Mouse (Mus musculus): ENCODE measurements around the gene Mtmr1. TPM values are rescaled to one million over a fixed set of nuclear protein-coding genes. Genes with fewer than 3 reads are reported as not detected.
"Not testable (repeated sequence)": the region's sequence is repeated elsewhere in the genome, so short reads cannot be mapped to it uniquely, and the experiment has no call there.

Mtmr1 gene
- 10 to 100 TPM; 50.1 to 53.9 TPM for total RNA-seq (2021)

GRCm38 (mm10) chrX:71364554-71364991, at the start of gene Mtmr1:
Gene Mtmr1 (plus strand): TSS chrX:71364760.
- DNase-seq (ENCODE audit: extremely low spot score in 1 of 2, low spot score in 1 of 2): peak; percentile 58 to 64

- DNase-seq (ENCODE audit: extremely low spot score in 1 of 2, low spot score in 1 of 2): no peak
Measured at GRCm38 (mm10) chrX:71352033-71352432, 12.5 kb upstream of the Mtmr1 start.

DNA sequence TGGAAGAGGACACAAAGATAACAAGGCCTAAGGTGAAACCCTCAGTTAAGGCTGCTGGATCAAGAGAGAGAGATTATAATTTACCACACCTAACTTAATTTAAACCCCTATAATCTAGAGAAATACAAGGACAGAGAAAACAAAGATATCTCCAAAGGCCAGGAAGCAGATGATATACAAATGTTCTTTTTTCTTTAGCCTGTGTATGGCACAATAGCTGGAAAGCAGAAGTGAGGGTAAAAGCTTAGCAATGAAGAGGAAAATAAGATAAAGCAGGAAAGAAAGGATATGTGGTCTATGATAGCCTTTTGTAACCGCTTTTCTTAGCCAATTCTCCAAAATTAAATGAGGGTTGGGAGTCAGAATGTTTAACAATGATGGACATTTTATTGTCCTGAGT, 9.2 kb upstream of the Mtmr1 start:
- no peak for DNase-seq (ENCODE audit: extremely low spot score in 1 of 2, low spot score in 1 of 2)

DNA sequence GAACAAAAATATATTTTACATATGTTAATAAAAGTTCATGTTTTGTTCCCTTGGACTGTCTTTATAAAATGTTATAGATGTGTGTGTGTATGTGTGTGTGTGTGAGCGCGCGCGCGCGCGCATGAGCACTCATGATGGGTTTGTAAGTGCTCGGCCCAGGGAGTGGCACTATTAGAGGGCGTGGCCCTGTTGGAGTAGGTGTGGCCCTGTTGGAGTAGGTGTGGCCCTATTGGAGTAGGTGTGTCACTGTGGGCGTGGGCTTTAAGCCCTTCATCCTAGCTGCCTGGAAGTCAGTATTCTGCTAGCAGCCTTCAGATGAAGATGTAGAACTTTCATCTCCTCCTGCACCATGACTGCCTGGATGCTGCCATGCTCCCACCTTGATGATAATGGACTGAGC, 2.8 kb upstream of the Mtmr1 start:
- not testable (repeated sequence) for DNase-seq (ENCODE audit: extremely low spot score in 1 of 2, low spot score in 1 of 2)

GRCm38 (mm10) chrX:71364062-71364461, 498 bp upstream of the Mtmr1 start:
- no peak for DNase-seq (ENCODE audit: extremely low spot score in 1 of 2, low spot score in 1 of 2)

DNA sequence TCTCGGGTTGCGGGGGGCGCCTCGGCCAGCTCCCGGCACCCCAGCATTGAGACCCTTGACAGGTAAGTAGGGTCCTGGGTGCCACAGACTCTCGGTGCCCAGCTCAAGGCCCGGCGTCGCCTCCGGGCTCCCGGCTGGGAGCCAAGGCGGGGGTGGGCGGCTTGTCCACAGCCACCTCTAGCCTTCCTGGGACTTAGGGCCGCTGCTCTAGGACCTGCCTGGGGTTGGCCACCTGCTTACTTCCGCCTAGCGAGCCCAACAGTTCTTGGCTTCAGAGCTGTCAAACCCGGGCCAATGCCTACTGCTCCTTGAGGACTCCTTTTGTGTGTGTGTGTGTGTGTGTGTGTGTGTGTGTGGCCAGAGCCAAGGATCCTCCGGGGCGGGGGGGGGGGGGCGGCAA, 451 bp downstream of the Mtmr1 start:
- DNase-seq (ENCODE audit: extremely low spot score in 1 of 2, low spot score in 1 of 2): peak; percentile 11 to 13

DNA sequence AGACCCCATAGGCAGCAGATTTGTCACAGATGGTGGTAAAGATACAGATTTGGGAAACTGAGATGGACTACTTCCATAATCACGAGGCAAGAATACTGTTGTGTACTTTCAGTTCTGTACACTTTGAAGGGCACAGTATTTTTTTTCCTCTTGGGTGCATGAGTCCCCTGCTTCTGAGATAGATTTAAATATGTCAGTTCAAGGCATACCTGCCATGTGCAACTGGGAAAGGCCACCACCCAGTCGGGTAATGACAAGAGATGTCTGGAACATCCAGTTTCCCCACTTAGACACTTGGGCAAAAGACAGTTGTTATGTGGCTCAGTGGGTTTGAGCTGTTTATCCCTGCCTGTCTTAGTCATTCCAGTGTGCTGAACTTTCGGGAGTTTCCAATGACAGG, 950 bp downstream of the Mtmr1 start:
- peak in 1 of 2 experiments; percentile 7 for DNase-seq (ENCODE audit: extremely low spot score in 1 of 2, low spot score in 1 of 2)

DNA sequence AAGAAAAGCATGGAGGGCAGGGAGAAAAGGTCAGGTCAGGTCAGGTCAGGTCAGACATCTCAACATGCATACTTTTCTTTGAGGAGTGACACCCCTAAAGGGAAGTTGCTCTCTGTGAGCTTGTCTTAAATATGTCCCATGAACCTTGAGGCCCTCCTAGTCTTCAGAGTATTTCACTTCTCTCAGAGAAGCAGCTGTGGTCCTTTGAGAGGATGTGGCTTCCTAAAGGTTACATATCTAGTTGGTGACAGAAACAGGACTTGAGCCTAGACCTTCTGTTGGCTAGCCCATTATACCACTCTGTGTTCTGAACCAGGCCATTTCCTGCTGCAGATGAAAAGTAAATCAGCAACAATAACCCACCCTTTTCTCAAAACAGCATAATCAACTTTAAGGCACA, 2.4 kb downstream of the Mtmr1 start:
- DNase-seq (ENCODE audit: extremely low spot score in 1 of 2, low spot score in 1 of 2): no peak

GRCm38 (mm10) chrX:71376781-71377180, 12.2 kb downstream of the Mtmr1 start:
- DNase-seq (ENCODE audit: extremely low spot score in 1 of 2, low spot score in 1 of 2): no peak

DNA sequence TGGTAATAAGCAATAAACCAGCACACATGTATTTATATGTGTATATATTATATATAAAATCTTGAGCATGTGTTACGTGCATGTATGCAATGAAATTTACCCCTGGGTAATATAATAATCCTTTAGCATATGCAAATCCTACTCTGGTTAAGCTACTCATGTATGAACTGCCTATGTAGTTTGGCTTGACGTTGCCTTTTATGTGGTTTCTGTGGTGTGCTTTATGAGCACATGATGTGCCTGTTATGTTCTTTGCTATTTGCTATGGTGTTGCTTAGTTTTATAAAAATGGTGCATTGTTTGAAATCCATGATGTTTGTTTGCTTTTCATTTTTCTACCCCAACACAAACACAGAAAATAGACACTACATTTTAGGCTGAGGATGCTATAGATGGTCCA, 13.9 kb downstream of the Mtmr1 start:
- DNase-seq (ENCODE audit: extremely low spot score in 1 of 2, low spot score in 1 of 2): no peak

DNA sequence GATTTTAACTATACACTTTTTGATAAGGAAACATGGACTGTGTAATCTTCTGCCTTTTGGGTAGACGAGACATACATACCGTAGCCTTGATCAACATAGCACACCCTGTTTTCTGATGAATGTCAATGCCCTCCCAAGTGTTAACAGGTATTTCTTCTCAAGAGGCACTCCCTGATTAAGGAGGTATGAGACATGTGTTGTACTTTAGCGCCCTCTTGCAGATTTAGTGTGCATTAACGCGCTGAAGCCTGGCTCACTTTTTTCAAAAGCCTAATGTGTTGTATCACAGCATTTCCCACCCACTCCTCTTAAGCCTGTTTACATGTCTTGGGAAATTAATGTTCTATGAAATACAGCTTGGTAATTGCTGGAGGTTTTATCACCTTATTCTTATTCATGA, 17.0 kb downstream of the Mtmr1 start:
- DNase-seq (ENCODE audit: extremely low spot score in 1 of 2, low spot score in 1 of 2): no peak

- DNase-seq (ENCODE audit: extremely low spot score in 1 of 2, low spot score in 1 of 2): no peak
Measured at GRCm38 (mm10) chrX:71396326-71396725, 31.8 kb downstream of the Mtmr1 start.

- no peak for DNase-seq (ENCODE audit: extremely low spot score in 1 of 2, low spot score in 1 of 2)
Measured at GRCm38 (mm10) chrX:71406290-71406689, 41.7 kb downstream of the Mtmr1 start.

- DNase-seq (ENCODE audit: extremely low spot score in 1 of 2, low spot score in 1 of 2): no peak
Measured at GRCm38 (mm10) chrX:71408386-71408785, 43.8 kb downstream of the Mtmr1 start.

DNA sequence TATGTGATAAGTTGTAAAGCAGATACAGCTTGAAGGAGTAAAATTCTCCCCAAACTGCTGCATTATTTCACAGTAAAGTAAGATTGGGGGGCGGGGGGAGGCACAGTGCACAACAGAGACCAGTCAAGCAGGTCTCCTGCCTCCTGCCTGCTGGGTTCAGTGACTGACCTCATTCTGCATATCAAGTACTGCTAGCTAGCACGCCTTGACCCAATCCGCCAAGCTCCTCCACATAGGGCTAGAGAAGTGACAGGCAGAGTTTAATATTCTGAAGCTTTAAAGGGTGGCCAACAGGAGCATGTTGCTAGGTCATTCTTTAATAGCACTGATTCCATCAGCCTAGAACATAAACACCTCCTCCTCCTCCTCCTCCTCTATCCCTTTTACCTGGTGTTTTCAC, 48.2 kb downstream of the Mtmr1 start:
- no peak for DNase-seq (ENCODE audit: extremely low spot score in 1 of 2, low spot score in 1 of 2)

DNA sequence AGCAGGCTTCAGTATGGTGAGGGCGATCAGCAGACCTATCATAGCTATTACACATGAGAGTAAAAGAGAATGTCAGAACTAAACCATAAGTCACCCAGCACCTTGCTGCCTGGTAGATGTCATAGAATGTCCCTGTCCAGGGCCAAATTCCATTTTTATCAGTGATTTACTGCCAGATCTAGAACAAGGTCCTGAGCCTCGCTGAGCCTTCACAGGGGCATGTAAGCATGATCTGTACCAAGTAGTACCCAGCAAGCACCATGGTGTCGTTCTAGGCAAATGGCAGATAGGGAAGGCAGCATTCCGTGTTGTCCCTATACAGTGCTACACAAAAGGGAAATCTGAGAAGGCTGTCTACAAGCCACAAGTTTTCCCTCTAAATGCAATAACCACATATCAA, 49.1 kb downstream of the Mtmr1 start:
- DNase-seq (ENCODE audit: extremely low spot score in 1 of 2, low spot score in 1 of 2): no peak

DNA sequence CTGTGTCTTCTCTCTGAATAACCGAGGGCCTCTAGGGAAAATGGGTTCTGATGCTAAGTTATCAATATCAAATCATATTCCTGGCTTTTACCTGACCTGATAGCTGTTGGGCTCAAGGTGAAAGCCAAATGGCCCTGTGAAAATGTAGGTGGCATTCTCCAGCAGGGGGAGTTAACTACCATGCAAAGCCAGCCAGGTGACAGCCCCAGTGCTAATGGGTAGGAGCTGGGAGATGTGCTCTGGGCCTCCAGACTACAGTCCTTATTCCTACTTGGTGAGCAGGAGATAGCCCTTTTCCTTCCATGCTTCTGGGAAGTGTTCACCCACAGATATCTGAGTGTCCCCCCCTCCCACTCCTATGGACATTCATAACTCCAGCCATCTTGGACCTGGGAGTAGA, 60.3 kb downstream of the Mtmr1 start:
- DNase-seq (ENCODE audit: extremely low spot score in 1 of 2, low spot score in 1 of 2): no peak

DNA sequence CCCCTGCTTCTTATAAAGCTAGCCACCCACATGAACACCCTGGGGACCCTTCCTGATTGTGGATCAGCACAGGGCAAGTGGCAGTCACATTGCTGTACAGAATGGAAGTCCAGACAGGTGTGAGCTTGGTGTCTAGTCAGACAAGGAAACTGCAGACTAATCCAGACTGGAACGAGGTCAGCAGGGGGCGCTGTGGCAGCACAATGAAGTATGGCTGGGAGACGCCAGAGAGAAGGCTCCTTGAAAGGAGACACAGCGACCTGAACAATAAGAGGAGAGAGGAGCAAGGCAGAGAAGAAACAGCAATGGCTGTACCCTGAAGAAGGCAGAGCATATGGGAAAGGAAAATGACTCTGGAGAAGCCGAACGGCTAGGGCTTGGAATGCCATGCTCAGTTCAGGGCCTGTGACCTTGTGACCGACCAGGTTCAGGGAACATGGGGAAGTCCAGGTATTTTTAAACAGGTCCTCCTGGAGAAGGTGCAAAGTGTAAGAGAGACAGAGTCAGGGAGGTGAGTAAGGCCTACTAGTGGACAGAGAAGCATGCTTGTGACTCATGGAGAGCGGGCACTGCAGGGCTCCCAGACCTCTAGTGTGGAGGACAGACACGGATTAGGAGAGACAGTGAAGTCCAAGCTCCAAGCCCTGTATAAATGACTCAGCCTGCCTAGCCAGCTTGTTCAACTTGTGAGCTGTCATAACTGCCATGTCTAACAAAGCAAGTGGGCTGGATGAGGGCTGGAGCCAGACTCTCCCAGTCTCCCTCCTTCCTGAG, 61.4 kb downstream of the Mtmr1 start:
- peak; percentile 68 to 91 for DNase-seq (ENCODE audit: extremely low spot score in 1 of 2, low spot score in 1 of 2)

- no peak for DNase-seq (ENCODE audit: extremely low spot score in 1 of 2, low spot score in 1 of 2)
Measured at GRCm38 (mm10) chrX:71427491-71427890, 62.9 kb downstream of the Mtmr1 start.

DNA sequence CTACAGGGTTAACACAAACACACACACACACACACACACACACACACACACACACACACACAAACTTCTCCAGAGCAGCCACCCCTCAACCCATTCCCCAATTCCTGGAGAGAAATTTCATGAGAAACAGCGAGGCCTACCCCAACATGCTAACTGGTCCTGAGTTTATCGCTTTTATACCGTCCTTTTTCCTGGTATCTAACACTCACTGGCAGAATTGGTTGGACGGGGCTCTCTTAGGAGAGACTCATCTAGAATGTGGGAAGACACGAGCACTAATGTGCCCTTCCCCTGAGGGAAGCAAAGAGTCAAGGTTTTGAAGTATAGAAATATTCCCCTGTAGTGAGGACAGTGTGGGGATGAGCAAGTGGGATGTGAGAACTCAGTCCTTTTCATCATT, 66.3 kb downstream of the Mtmr1 start:
- DNase-seq (ENCODE audit: extremely low spot score in 1 of 2, low spot score in 1 of 2): no peak

GRCm38 (mm10) chrX:71434448-71434847, 69.9 kb downstream of the Mtmr1 start:
- no peak for DNase-seq (ENCODE audit: extremely low spot score in 1 of 2, low spot score in 1 of 2)

- no peak for DNase-seq (ENCODE audit: extremely low spot score in 1 of 2, low spot score in 1 of 2)
Measured at GRCm38 (mm10) chrX:71434860-71435259, 70.3 kb downstream of the Mtmr1 start.

DNA sequence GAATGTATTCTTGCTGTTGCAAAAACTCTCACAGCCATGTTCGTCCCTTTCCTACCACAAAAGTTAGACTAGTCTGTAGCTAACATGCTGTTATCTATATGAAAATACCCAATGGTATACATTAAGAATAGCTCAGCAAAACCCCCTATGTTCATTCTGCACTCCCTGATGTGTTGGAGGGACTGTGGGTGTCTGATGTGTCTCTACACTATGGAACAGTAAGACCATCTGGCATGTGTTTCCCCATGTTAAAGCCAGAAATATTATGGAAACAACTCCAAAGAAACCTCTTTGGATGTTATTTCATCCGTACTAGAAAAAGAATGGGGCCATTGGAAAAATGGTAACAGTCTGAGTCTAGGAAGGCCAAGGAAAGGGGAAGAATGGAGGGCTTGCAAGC, 71.0 kb downstream of the Mtmr1 start:
- DNase-seq (ENCODE audit: extremely low spot score in 1 of 2, low spot score in 1 of 2): no peak

All from layer of hippocampus, postnatal 25 days (tissue).